ENCODE assay signal across 26 mouse cellular contexts in the genomic region with DNA sequence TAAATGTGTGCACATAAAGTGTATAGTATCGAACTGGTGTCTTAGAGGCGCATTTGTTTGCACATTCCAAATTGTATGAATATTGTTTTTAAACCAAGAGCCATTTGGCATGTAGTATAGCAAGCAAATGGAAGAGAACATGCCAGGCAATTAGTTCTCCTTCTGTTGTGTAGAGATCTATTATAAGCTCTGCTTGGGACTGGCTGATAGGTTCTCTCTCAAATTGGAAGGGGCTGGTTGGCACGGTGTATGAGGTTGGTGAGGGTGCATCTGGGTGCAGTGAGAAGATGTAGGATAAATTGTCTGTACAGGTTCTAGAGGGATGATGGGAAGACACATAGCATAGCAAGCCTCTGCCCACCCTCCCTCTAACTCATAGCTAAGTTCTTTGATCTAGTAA. TPM values are rescaled to one million over a fixed set of nuclear protein-coding genes. Genes with fewer than 3 reads are reported as not detected.
DNase-seq lines count a peak whose midpoint lies in the region; ATAC-seq and TF ChIP-seq lines count a peak whose summit lies in the region.
"Had no signal": no experiment of that assay in that cellular context is flagged by ENCODE, and none has a peak within 500 bp of the region (broad histone marks: within the 10 kb centered on the region; RNA-seq: fewer than 3 reads in every experiment).

No protein-coding gene starts in this region.

- H3K27ac ChIP-seq in forebrain, embryonic 14.5 days (ENCODE audit: low read depth, low read length) = no peak overlapping the region
- no peak overlapping the region for H3K27ac ChIP-seq in forebrain, embryonic 10.5 days
- no peak overlapping the region for H3K27ac ChIP-seq in forebrain, embryonic 16.5 days (ENCODE audit: low read length)
- H3K27ac ChIP-seq in forebrain, embryonic 11.5 days (ENCODE audit: low read depth, low read length) = no peak overlapping the region
- H3K27ac ChIP-seq: embryonic facial prominence, embryonic 13.5 days; embryonic facial prominence, embryonic 15.5 days had no signal

- no peak for TF ChIP-seq CTCF in brain, embryonic 14.5 days (IDR thresholded peaks at IDR 0.05; ENCODE audit: borderline replicate concordance, extremely low read depth, insufficient read depth, insufficient read length)

- 87% methylated on average over 3 of the region's 3 CpGs for WGBS in forebrain, embryonic 14.5 days
- 93% methylated on average over 3 of the region's 3 CpGs for WGBS in forebrain, embryonic 10.5 days
- 64% methylated on average over 3 of the region's 3 CpGs for WGBS in forebrain, embryonic 16.5 days
- WGBS in forebrain, embryonic 11.5 days = 94% methylated on average over 3 of the region's 3 CpGs

- H3K4me1 ChIP-seq in forebrain, embryonic 14.5 days (ENCODE audit: control insufficient read depth, insufficient read depth, low read length) = no peaks in the 10 kb centered on the region
- peaks cover 5% of the 10 kb centered on the region; the same call in 1 of the 2 replicates for H3K4me1 ChIP-seq in forebrain, embryonic 10.5 days
- H3K4me1 ChIP-seq in forebrain, embryonic 16.5 days (replicated peaks; ENCODE audit: control insufficient read depth, insufficient read depth, low read length) = no peaks in the 10 kb centered on the region
- H3K4me1 ChIP-seq in forebrain, embryonic 11.5 days (replicated peaks; ENCODE audit: control insufficient read depth, insufficient read depth, low read length) = no peaks in the 10 kb centered on the region

- H3K36me3 ChIP-seq in forebrain, embryonic 14.5 days (ENCODE audit: control insufficient read depth, insufficient read depth, low read length) = no peaks in the 10 kb centered on the region
- no peaks in the 10 kb centered on the region for H3K36me3 ChIP-seq in forebrain, embryonic 10.5 days (replicated peaks)
- H3K36me3 ChIP-seq in forebrain, embryonic 16.5 days (ENCODE audit: control insufficient read depth, insufficient read depth) = no peaks in the 10 kb centered on the region
- H3K36me3 ChIP-seq in forebrain, embryonic 11.5 days (ENCODE audit: control insufficient read depth, insufficient read depth, low read length) = no peaks in the 10 kb centered on the region
- H3K36me3 ChIP-seq: embryonic facial prominence, embryonic 13.5 days; embryonic facial prominence, embryonic 15.5 days; G1E had no signal

- no peaks in the 10 kb centered on the region for H3K9me3 ChIP-seq in forebrain, embryonic 14.5 days (replicated peaks; ENCODE audit: control insufficient read depth, low read length)
- H3K9me3 ChIP-seq in forebrain, embryonic 10.5 days = no peaks in the 10 kb centered on the region
- H3K9me3 ChIP-seq in forebrain, embryonic 16.5 days (ENCODE audit: control insufficient read depth, low read length) = no peaks in the 10 kb centered on the region
- H3K9me3 ChIP-seq in forebrain, embryonic 11.5 days (ENCODE audit: control insufficient read depth, low read length) = no peaks in the 10 kb centered on the region
- H3K9me3 ChIP-seq: embryonic facial prominence, embryonic 13.5 days; embryonic facial prominence, embryonic 15.5 days had no signal

- peak; percentile 50; the same call in 1 of the 2 replicates for ATAC-seq in forebrain, embryonic 14.5 days
- peak; percentile 55 for ATAC-seq in forebrain, embryonic 16.5 days
- ATAC-seq in forebrain, embryonic 11.5 days (replicated peaks; ENCODE audit: low FRiP score) = no peak
- ATAC-seq: activated CD4-positive, CD25-positive, alpha-beta regulatory T cell, adult 4 months; CD4-positive, CD25-positive, alpha-beta regulatory T cell, adult 4 months; Patski had no signal

- no peak overlapping the region for H3K4me3 ChIP-seq in forebrain, embryonic 14.5 days (ENCODE audit: low read depth, low read length)
- no peak overlapping the region for H3K4me3 ChIP-seq in forebrain, embryonic 10.5 days
- no peak overlapping the region for H3K4me3 ChIP-seq in forebrain, embryonic 16.5 days (replicated peaks; ENCODE audit: low read length)
- H3K4me3 ChIP-seq in forebrain, embryonic 11.5 days (ENCODE audit: low read depth, low read length) = no peak overlapping the region
- H3K4me3 ChIP-seq: embryonic facial prominence, embryonic 13.5 days; embryonic facial prominence, embryonic 15.5 days; erythroblast, embryonic 14.5 days had no signal

- peak; percentile 36 for DNase-seq in forebrain, embryonic 14.5 days (ENCODE audit: low spot score)
- no peak for DNase-seq in forebrain, embryonic 10.5 days (ENCODE audit: extremely low spot score, low spot score)
- DNase-seq in forebrain, embryonic 11.5 days (ENCODE audit: low spot score) = no peak
- peak; percentile 25 for DNase-seq in layer of hippocampus, adult 9-11 months
- no peak for DNase-seq in layer of hippocampus, postnatal 36 days
- DNase-seq in brain, embryonic 14.5 days (ENCODE audit: low read depth) = peak; percentile 50
- DNase-seq: adrenal gland, adult 8-10 months; adrenal gland, postnatal 14 days; adrenal gland, postnatal 36 days; B cell, adult 2 months; cerebellum, adult 11 months; cerebellum, adult 18-20 months; cerebellum, adult 8-10 months; cerebellum, adult 9-11 months; cerebellum, postnatal 14 days; cerebellum, postnatal 36 days; embryo, embryonic 11 days had no signal

- no peaks in the 10 kb centered on the region for H3K27me3 ChIP-seq in forebrain, embryonic 14.5 days (replicated peaks; ENCODE audit: control insufficient read depth, insufficient read depth, low read length)
- H3K27me3 ChIP-seq in forebrain, embryonic 10.5 days (ENCODE audit: poor library complexity, severe bottlenecking) = no peaks in the 10 kb centered on the region
- no peaks in the 10 kb centered on the region for H3K27me3 ChIP-seq in forebrain, embryonic 16.5 days (replicated peaks; ENCODE audit: control insufficient read depth, insufficient read depth, low read length)
- no peaks in the 10 kb centered on the region; the same call in 1 of the 2 replicates for H3K27me3 ChIP-seq in forebrain, embryonic 11.5 days (ENCODE audit: control insufficient read depth, insufficient read depth, low read length)
- H3K27me3 ChIP-seq: CH12.LX; embryonic facial prominence, embryonic 13.5 days; embryonic facial prominence, embryonic 15.5 days; Patski had no signal

- no peak overlapping the region for H3K4me2 ChIP-seq in forebrain, embryonic 14.5 days (ENCODE audit: low read length)
- H3K4me2 ChIP-seq in forebrain, embryonic 16.5 days (ENCODE audit: low read length) = no peak overlapping the region
- H3K4me2 ChIP-seq in forebrain, embryonic 11.5 days (ENCODE audit: low read depth, low read length, severe bottlenecking) = no peak overlapping the region
- H3K4me2 ChIP-seq: embryonic facial prominence, embryonic 13.5 days; embryonic facial prominence, embryonic 15.5 days had no signal

- TF ChIP-seq POLR2A in brain, embryonic 14.5 days (IDR thresholded peaks at IDR 0.05; ENCODE audit: borderline replicate concordance, extremely low read depth, insufficient read depth, insufficient read length, poor library complexity, severe bottlenecking) = no peak

- no peak overlapping the region for H3K9ac ChIP-seq in forebrain, embryonic 14.5 days (ENCODE audit: low read length)
- H3K9ac ChIP-seq in forebrain, embryonic 16.5 days (replicated peaks; ENCODE audit: low read depth, low read length) = no peak overlapping the region
- no peak overlapping the region for H3K9ac ChIP-seq in forebrain, embryonic 11.5 days (ENCODE audit: low read length)
- H3K9ac ChIP-seq: embryonic facial prominence, embryonic 13.5 days; embryonic facial prominence, embryonic 15.5 days had no signal

RNA-seq across cellular contexts. Expression of a gene that starts 42.9 kb away (rescaled TPM):
- 8.7 and 10.7 TPM in 2 replicates for polyA plus RNA-seq in forebrain, embryonic 14.5 days (2014; fragmentation: Nextera tagmentation; extraction: Ambion mirVana)
- 1.5 and 1.7 TPM in 2 replicates for polyA plus RNA-seq in forebrain, embryonic 10.5 days (2016; fragmentation: Nextera tagmentation; extraction: Ambion mirVana)
- 8.7 and 12.4 TPM in 2 replicates for polyA plus RNA-seq in forebrain, embryonic 16.5 days (2015; fragmentation: Nextera tagmentation; extraction: Ambion mirVana)
- polyA plus RNA-seq in forebrain, embryonic 11.5 days (2014; fragmentation: Nextera tagmentation; extraction: Ambion mirVana) = 0.92 and 2.4 TPM in 2 replicates
- 1 to 10 TPM; 2.9 to 3.6 TPM for total RNA-seq in layer of hippocampus, postnatal 36 days (2021)
- 5.4 and 6.2 TPM in 2 replicates for polyA plus RNA-seq in brain, embryonic 14.5 days (2012; rRNA removed)
- polyA plus RNA-seq: erythroblast, embryonic 14.5 days; G1E had no signal

Comparison
In these comparisons a context has a peak if more than half of its experiments do, and no peak if none do; other contexts are left out.
1. DNase-seq: peak in forebrain, embryonic 14.5 days (single experiment), layer of hippocampus, adult 9-11 months (single experiment) and brain, embryonic 14.5 days (single experiment); none in forebrain, embryonic 10.5 days (single experiment), forebrain, embryonic 11.5 days (single experiment) and layer of hippocampus, postnatal 36 days (0 of 2).